Mouse (Mus musculus): Measurements from ENCODE around the gene Stat6. TPM values are rescaled to one million over a fixed set of nuclear protein-coding genes. Genes with fewer than 3 reads are reported as not detected.

The Stat6 gene
- polyA plus RNA-seq, 1 experiment from 2014 or later, result 4.3 TPM

Other genes with a start within 250 kb of the Stat6 start
- 1.6 and 2.3 TPM in 2 replicates for gene Stac3, start 141.3 kb upstream of the Stat6 start, polyA plus RNA-seq (2015; fragmentation: Nextera tagmentation; extraction: Ambion mirVana)
- 11.5 and 13.8 TPM in 2 replicates for gene Ndufa4l2, start 128.0 kb upstream of the Stat6 start, polyA plus RNA-seq (2015; fragmentation: Nextera tagmentation; extraction: Ambion mirVana)
- gene Shmt2, start 120.5 kb upstream of the Stat6 start, polyA plus RNA-seq (2015; fragmentation: Nextera tagmentation; extraction: Ambion mirVana), result 54.3 and 56.2 TPM in 2 replicates
- 78.8 and 83.9 TPM in 2 replicates for gene Nxph4, start 108.4 kb upstream of the Stat6 start, polyA plus RNA-seq (2015; fragmentation: Nextera tagmentation; extraction: Ambion mirVana)
- 98.2 and 99.4 TPM in 2 replicates for gene Lrp1, start 21.8 kb upstream of the Stat6 start, polyA plus RNA-seq (2015; fragmentation: Nextera tagmentation; extraction: Ambion mirVana)
- 4.6 and 4.8 TPM in 2 replicates for gene Nemp1, start 23.9 kb downstream of the Stat6 start, polyA plus RNA-seq (2015; fragmentation: Nextera tagmentation; extraction: Ambion mirVana)
- gene Nab2, start 25.6 kb downstream of the Stat6 start, polyA plus RNA-seq (2015; fragmentation: Nextera tagmentation; extraction: Ambion mirVana), result 1.2 and 1.8 TPM in 2 replicates
- 0.28 and 0.53 TPM in 2 replicates for gene Myo1a, start 62.2 kb downstream of the Stat6 start, polyA plus RNA-seq (2015; fragmentation: Nextera tagmentation; extraction: Ambion mirVana)
- gene Tac2, start 81.5 kb downstream of the Stat6 start, polyA plus RNA-seq (2015; fragmentation: Nextera tagmentation; extraction: Ambion mirVana), result not detected in 2 replicates
- 5.1 and 5.3 TPM in 2 replicates for gene Zbtb39, start 96.6 kb downstream of the Stat6 start, polyA plus RNA-seq (2015; fragmentation: Nextera tagmentation; extraction: Ambion mirVana)
- 0.39 and 0.52 TPM in 2 replicates for gene Gpr182, start 108.7 kb downstream of the Stat6 start, polyA plus RNA-seq (2015; fragmentation: Nextera tagmentation; extraction: Ambion mirVana)
- gene Rdh1, start 116.7 kb downstream of the Stat6 start, polyA plus RNA-seq (2015; fragmentation: Nextera tagmentation; extraction: Ambion mirVana), result 0.04 TPM in 1 of 2 replicates, not detected in the other
- gene Rdh16f1, start 116.8 kb downstream of the Stat6 start, polyA plus RNA-seq (2015; fragmentation: Nextera tagmentation; extraction: Ambion mirVana), result not detected in 2 replicates
- gene Rdh9, start 133.4 kb downstream of the Stat6 start, polyA plus RNA-seq (2015; fragmentation: Nextera tagmentation; extraction: Ambion mirVana), result 0.09 TPM in 2 replicates
- gene Rdh16, start 158.2 kb downstream of the Stat6 start, polyA plus RNA-seq (2015; fragmentation: Nextera tagmentation; extraction: Ambion mirVana), result not detected in 2 replicates
- gene Rdh19, start 206.9 kb downstream of the Stat6 start, polyA plus RNA-seq (2015; fragmentation: Nextera tagmentation; extraction: Ambion mirVana), result not detected in 2 replicates
- gene Rdh16f2, start 223.5 kb downstream of the Stat6 start, polyA plus RNA-seq (2015; fragmentation: Nextera tagmentation; extraction: Ambion mirVana), result not detected in 2 replicates
- not detected in 2 replicates for gene Rdh7, start 245.8 kb downstream of the Stat6 start, polyA plus RNA-seq (2015; fragmentation: Nextera tagmentation; extraction: Ambion mirVana)

Measured in midbrain, embryonic 13.5 days (tissue).